Mouse (Mus musculus) hindbrain, embryonic 12.5 days (tissue): ENCODE results near the gene Hsf4. TPM values are rescaled to one million over a fixed set of nuclear protein-coding genes. Genes with fewer than 3 reads are reported as not detected.

ENCODE experiments used
- ATAC-seq: fragments of 200-750 bp; cut with Nextera tagmentation; 2 replicates; pipeline ENCODE4 v1.8.0; 2017; ENCODE audit warnings: moderate TSS enrichment; ENCODE audit not compliant: low FRiP score
- H3K27ac ChIP-seq: fragments of 300-500 bp; sonication (generic); 2 replicates; pipeline ENCODE4 v1.5.1; 2016; ENCODE audit warnings: mild to moderate bottlenecking
- H3K27me3 ChIP-seq: fragments of 300-500 bp; sonication (generic); 2 replicates; pipeline ENCODE4 v1.6.1; 2016; ENCODE audit warnings: mild to moderate bottlenecking
- H3K36me3 ChIP-seq: fragments of 300-500 bp; sonication (generic); 2 replicates; pipeline ENCODE4 v1.6.1; 2016; ENCODE audit warnings: mild to moderate bottlenecking
- H3K4me1 ChIP-seq: fragments of 300-500 bp; sonication (generic); 2 replicates; pipeline ENCODE4 v1.6.1; 2016
- H3K4me2 ChIP-seq: fragments of 300-500 bp; sonication (generic); replicated peaks from 2 replicates; pipeline ENCODE4 v1.6.1; 2016; ENCODE audit warnings: mild to moderate bottlenecking
- H3K4me3 ChIP-seq: fragments of 300-500 bp; sonication (generic); 2 replicates; pipeline ENCODE4 v1.5.1; 2016; ENCODE audit warnings: mild to moderate bottlenecking
- H3K9ac ChIP-seq: fragments of 300-500 bp; sonication (generic); 2 replicates; pipeline ENCODE4 v1.6.1; 2016; ENCODE audit warnings: mild to moderate bottlenecking, moderate library complexity
- H3K9me3 ChIP-seq: fragments of 300-500 bp; sonication (generic); replicated peaks from 2 replicates; pipeline ENCODE4 v1.6.1; 2016; ENCODE audit warnings: mild to moderate bottlenecking
- WGBS: fragments of 180-500 bp; shearing (Covaris S2); methylation state at CpG from one replicate; pipeline ENCODE4 v1.1.7; 2016; 5-methylcytosine and 5-hydroxymethylcytosine counted together
- polyA plus RNA-seq: library from polyadenylated mRNA; unstranded; fragments of >200 nt; fragmentation: Nextera tagmentation; extraction: Ambion mirVana; gene quantifications from 2 replicates; pipeline ENCODE4 v1.2.1, GENCODE M21; 2016

The Hsf4 gene
- polyA plus RNA-seq, 1 experiment from 2014 or later, result not detected

- H3K4me2 ChIP-seq, result peak overlapping the region; percentile 76
- no peaks in the 10 kb centered on the region for H3K36me3 ChIP-seq
- no peaks in the 10 kb centered on the region; the same call in 1 of the 2 replicates for H3K9me3 ChIP-seq
- peaks cover 19% of the 10 kb centered on the region for H3K4me1 ChIP-seq
- ATAC-seq, result no peak
- H3K27me3 ChIP-seq, result peaks cover 96% of the 10 kb centered on the region
- H3K9ac ChIP-seq, result no peak overlapping the region
- peak overlapping the region; percentile 57 for H3K4me3 ChIP-seq
- 40% methylated on average over 16 of the region's 16 CpGs for WGBS
- no peak overlapping the region for H3K27ac ChIP-seq
Measured at GRCm38 (mm10) chr8:105263244-105263912, 6.2 kb upstream of the Hsf4 start.

GRCm38 (mm10) chr8:105264024-105264982, 5.3 kb upstream of the Hsf4 start, which contains the start of the genes Tradd and Fbxl8:
Tradd (minus strand) TSS chr8:105264609.
Fbxl8 (plus strand) TSS chr8:105264648.
- ATAC-seq, result 0 out of 2 replicates have a peak, but pooled peaks have one; percentile 18
- 1% methylated on average over 54 of the region's 54 CpGs for WGBS
- H3K36me3 ChIP-seq, result no peaks in the 10 kb centered on the region
- H3K4me2 ChIP-seq, result peak within 1 kb of the TSS; percentile 76
- peaks cover 96% of the 10 kb centered on the region for H3K27me3 ChIP-seq
- H3K27ac ChIP-seq, result no peak within 1 kb of the TSS
- H3K9me3 ChIP-seq, result no peaks in the 10 kb centered on the region; the same call in 1 of the 2 replicates
- peak within 1 kb of the TSS; percentile 69 for H3K9ac ChIP-seq
- peaks cover 19% of the 10 kb centered on the region for H3K4me1 ChIP-seq
- H3K4me3 ChIP-seq, result peak within 1 kb of the TSS; percentile 57

GRCm38 (mm10) chr8:105265128-105265527, 4.5 kb upstream of the Hsf4 start:
- no peaks in the 10 kb centered on the region for H3K36me3 ChIP-seq
- peak overlapping the region; percentile 76 for H3K4me2 ChIP-seq
- no peak overlapping the region for H3K27ac ChIP-seq
- H3K9ac ChIP-seq, result no peak overlapping the region
- peaks cover 25% of the 10 kb centered on the region for H3K4me1 ChIP-seq
- peak overlapping the region; percentile 57 for H3K4me3 ChIP-seq
- 18% methylated on average over 10 of the region's 10 CpGs for WGBS
- ATAC-seq, result no peak
- peaks cover 96% of the 10 kb centered on the region for H3K27me3 ChIP-seq
- no peaks in the 10 kb centered on the region; the same call in 1 of the 2 replicates for H3K9me3 ChIP-seq

- Histone ChIP-seq H3K27ac (no peak overlapping the region), H3K9ac (no peak overlapping the region), H3K4me3 (no peak overlapping the region), H3K27me3 (peaks cover 96% of the 10 kb centered on the region), H3K36me3 (no peaks in the 10 kb centered on the region), H3K9me3 (no peaks in the 10 kb centered on the region; the same call in 1 of the 2 replicates), H3K4me2 (no peak overlapping the region), H3K4me1 (peaks cover 31% of the 10 kb centered on the region)
- no peak for ATAC-seq
- 8% methylated on average over 13 of the region's 13 CpGs for WGBS
Measured at GRCm38 (mm10) chr8:105266775-105267174, 2.8 kb upstream of the Hsf4 start.

GRCm38 (mm10) chr8:105268342-105269074, 1.1 kb upstream of the Hsf4 start:
- H3K27me3 ChIP-seq, result peaks cover 98% of the 10 kb centered on the region
- peaks cover 31% of the 10 kb centered on the region for H3K4me1 ChIP-seq
- H3K9ac ChIP-seq, result peak overlapping the region; percentile 25
- peak overlapping the region; percentile 47 for H3K4me3 ChIP-seq
- ATAC-seq, result peak; percentile 83
- H3K36me3 ChIP-seq, result no peaks in the 10 kb centered on the region
- H3K9me3 ChIP-seq, result no peaks in the 10 kb centered on the region; the same call in 1 of the 2 replicates
- WGBS, result under 1% methylated on average over 65 of the region's 65 CpGs
- peak overlapping the region; percentile 81 for H3K4me2 ChIP-seq
- H3K27ac ChIP-seq, result no peak overlapping the region

GRCm38 (mm10) chr8:105269075-105269458, 534 bp upstream of the Hsf4 start:
- Histone ChIP-seq H3K4me1 (peaks cover 31% of the 10 kb centered on the region), H3K27ac (no peak overlapping the region), H3K36me3 (no peaks in the 10 kb centered on the region), H3K9ac (peak overlapping the region; percentile 25; the same call in 1 of the 2 replicates), H3K27me3 (peaks cover 98% of the 10 kb centered on the region), H3K9me3 (no peaks in the 10 kb centered on the region; the same call in 1 of the 2 replicates), H3K4me2 (peak overlapping the region; percentile 81), H3K4me3 (peak overlapping the region; percentile 47)
- under 1% methylated on average over 10 of the region's 10 CpGs for WGBS
- peak; percentile 36 for ATAC-seq

- no peak overlapping the region for H3K9ac ChIP-seq
- peaks cover 99% of the 10 kb centered on the region for H3K27me3 ChIP-seq
- H3K27ac ChIP-seq, result no peak overlapping the region
- H3K9me3 ChIP-seq, result no peaks in the 10 kb centered on the region; the same call in 1 of the 2 replicates
- H3K4me3 ChIP-seq, result no peak overlapping the region
- 2% methylated on average over 39 of the region's 39 CpGs for WGBS
- no peak for ATAC-seq
- no peaks in the 10 kb centered on the region for H3K36me3 ChIP-seq
- H3K4me2 ChIP-seq, result peak overlapping the region; percentile 81
- H3K4me1 ChIP-seq, result peaks cover 28% of the 10 kb centered on the region
Measured at GRCm38 (mm10) chr8:105270101-105270915, 707 bp downstream of the Hsf4 start.

GRCm38 (mm10) chr8:105270916-105271186, 1.2 kb downstream of the Hsf4 start:
- Histone ChIP-seq H3K4me1 (peaks cover 33% of the 10 kb centered on the region), H3K4me3 (no peak overlapping the region), H3K27me3 (peaks cover 99% of the 10 kb centered on the region), H3K9ac (no peak overlapping the region), H3K36me3 (no peaks in the 10 kb centered on the region), H3K27ac (no peak overlapping the region), H3K4me2 (0 out of 2 replicates have a peak overlapping the region, but pooled peaks have one; percentile 11), H3K9me3 (no peaks in the 10 kb centered on the region; the same call in 1 of the 2 replicates)
- WGBS, result 1% methylated on average over 11 of the region's 11 CpGs
- no peak for ATAC-seq

- H3K4me2 ChIP-seq, result peak overlapping the region; percentile 84; the same call in 1 of the 2 replicates
- no peak overlapping the region for H3K9ac ChIP-seq
- H3K9me3 ChIP-seq, result no peaks in the 10 kb centered on the region
- peaks cover 27% of the 10 kb centered on the region for H3K4me1 ChIP-seq
- no peak overlapping the region for H3K27ac ChIP-seq
- H3K4me3 ChIP-seq, result peak overlapping the region; percentile 44; the same call in 1 of the 2 replicates
- 0 out of 2 replicates have a peak, but pooled peaks cover 4% of the 10 kb centered on the region for H3K36me3 ChIP-seq
- H3K27me3 ChIP-seq, result peaks cover 99% of the 10 kb centered on the region
- WGBS, result 4% methylated on average over 11 of the region's 11 CpGs
- no peak for ATAC-seq
Measured at GRCm38 (mm10) chr8:105275387-105275786, 5.8 kb downstream of the Hsf4 start.

- H3K27me3 ChIP-seq, result peaks cover 99% of the 10 kb centered on the region
- WGBS, result 7% methylated on average over 10 of the region's 10 CpGs
- ATAC-seq, result no peak
- H3K36me3 ChIP-seq, result 0 out of 2 replicates have a peak, but pooled peaks cover 8% of the 10 kb centered on the region
- H3K4me2 ChIP-seq, result peak within 1 kb of the TSS; percentile 84
- peak within 1 kb of the TSS; percentile 57 for H3K9ac ChIP-seq
- peak within 1 kb of the TSS; percentile 44 for H3K4me3 ChIP-seq
- H3K4me1 ChIP-seq, result peaks cover 22% of the 10 kb centered on the region
- no peaks in the 10 kb centered on the region for H3K9me3 ChIP-seq
- H3K27ac ChIP-seq, result no peak within 1 kb of the TSS
Measured at GRCm38 (mm10) chr8:105275840-105276239, 6.2 kb downstream of the Hsf4 start, which contains the start of gene Nol3. Nol3 (plus strand) TSS chr8:105276140.
